Mouse (Mus musculus) liver, embryonic 18 days (tissue): ENCODE results near the gene Grin3a. TPM values are rescaled to one million over a fixed set of nuclear protein-coding genes. Genes with fewer than 3 reads are reported as not detected.

Experiments
- polyA plus RNA-seq: library from polyadenylated mRNA; depleted of rRNA; stranded (reverse); fragments of >200 nt; gene quantifications from 2 replicates; pipeline ENCODE4 v1.2.3, GENCODE M21; 2012; rRNA removed

Grin3a gene
- under 0.01 TPM in 2 replicates for polyA plus RNA-seq

DNA sequence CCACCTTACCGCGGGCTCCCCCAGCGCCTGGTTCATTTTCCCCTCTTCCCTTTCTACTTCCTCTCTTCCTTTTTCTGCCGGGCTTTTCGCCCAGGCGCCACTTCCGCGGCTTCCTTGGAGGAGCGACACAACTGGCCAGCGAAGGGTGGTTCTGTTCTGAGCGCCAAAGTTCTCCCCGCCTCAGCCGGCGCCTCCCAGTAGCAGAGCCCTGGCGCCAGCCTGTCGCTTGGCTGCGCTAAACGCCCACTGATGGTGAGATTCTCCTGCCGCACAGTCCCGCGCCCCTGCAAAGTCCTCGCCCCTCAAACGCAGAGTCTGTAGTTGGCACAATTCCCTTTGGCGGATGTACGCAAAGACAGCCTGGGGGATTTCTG, at the start of gene Grin3a:
Grin3a (minus strand) TSS at position 133 of the 374 bp plus-strand sequence.

DNA sequence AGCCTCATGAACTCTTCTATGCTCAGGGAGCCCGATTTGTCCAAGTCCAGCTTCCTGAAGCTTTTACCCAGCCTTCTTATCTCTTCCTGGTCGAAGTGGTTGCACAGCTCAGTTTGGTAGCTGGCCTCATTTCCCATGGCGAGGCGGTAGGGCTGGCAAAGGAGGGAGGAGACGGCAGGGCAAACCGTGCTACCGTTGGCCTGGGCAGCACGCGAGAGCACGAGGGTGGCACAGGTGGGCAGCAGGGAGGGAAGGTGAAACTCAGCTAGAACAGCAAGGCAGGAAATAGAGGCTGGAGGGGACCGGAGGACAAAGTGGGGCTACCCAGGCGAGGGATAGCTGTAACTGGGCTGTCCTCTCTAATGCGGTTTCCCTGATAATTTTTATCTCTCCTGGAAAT, 163.7 kb downstream of the Grin3a start, which contains the start of gene Ppp3r2:
Ppp3r2 (minus strand) TSS at position 213 of the 400 bp plus-strand sequence.

DNA sequence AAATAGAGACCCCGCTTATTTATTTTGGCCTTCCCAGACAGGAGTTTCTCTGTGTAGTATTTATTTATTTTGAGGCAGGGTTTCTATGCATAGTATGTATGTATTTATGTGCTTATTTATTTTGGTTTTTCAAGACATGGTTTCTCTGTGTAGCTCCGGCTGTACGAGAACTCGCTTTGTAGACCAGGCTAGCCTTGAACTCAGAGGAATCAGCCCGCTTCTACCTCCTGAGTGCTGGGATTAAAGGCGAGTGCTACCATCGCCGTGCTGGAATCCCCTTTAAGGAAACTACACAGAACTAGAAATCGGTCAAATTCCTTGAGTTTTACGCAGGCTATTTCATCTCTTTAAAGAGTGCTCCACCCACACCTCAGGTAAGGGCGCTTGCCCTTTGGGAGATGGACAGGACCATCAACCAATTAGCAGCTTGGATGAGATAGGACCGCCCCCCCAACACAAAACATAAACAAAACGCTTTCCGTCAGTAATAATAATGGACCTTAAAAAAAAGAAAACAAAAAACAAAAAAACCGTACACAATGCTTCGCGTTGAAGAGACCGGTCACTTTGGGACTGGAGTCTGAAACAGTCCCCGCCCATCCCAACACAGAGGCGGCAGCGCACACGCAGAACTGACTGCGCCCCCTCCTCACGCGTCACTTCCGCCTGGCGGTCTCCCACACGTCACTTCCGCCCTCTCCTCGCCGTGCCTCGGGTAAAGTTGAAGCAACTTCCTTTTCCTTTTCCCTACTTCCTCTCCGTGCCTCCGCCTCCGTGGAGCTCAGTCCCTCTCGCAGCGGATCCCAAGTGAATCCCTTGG, 214.0 kb downstream of the Grin3a start, which contains the start of gene Rnf20:
Rnf20 (plus strand) TSS at position 688 of the 820 bp plus-strand sequence.

Other genes with a start within 250 kb of the Grin3a start
- 2.8 and 3.3 TPM in 2 replicates for gene Tmem246, start 247.9 kb downstream of the Grin3a start, polyA plus RNA-seq
- gene Rnf20, start 213.7 kb downstream of the Grin3a start, polyA plus RNA-seq, result 11.6 and 13.4 TPM in 2 replicates
- gene Ppp3r2, start 163.7 kb downstream of the Grin3a start, polyA plus RNA-seq, result not detected in 2 replicates